Mouse (Mus musculus) liver, adult 2 months (tissue): ENCODE measurements around the gene Mrpl16.

ENCODE experiments used
- CTCF ChIP-seq: fragments of 200-500 bp; IDR thresholded peaks from 2 replicates; pipeline ENCODE4 v1.5.1; 2011; ENCODE audit warnings: low read depth, low read length, control low read depth
- POLR2A ChIP-seq: fragments of 200-500 bp; IDR thresholded peaks from 2 replicates; pipeline ENCODE4 v1.6.1; 2011; ENCODE audit warnings: low read length, control low read depth; ENCODE audit not compliant: insufficient read depth; ENCODE audit errors: extremely low read depth

DNA sequence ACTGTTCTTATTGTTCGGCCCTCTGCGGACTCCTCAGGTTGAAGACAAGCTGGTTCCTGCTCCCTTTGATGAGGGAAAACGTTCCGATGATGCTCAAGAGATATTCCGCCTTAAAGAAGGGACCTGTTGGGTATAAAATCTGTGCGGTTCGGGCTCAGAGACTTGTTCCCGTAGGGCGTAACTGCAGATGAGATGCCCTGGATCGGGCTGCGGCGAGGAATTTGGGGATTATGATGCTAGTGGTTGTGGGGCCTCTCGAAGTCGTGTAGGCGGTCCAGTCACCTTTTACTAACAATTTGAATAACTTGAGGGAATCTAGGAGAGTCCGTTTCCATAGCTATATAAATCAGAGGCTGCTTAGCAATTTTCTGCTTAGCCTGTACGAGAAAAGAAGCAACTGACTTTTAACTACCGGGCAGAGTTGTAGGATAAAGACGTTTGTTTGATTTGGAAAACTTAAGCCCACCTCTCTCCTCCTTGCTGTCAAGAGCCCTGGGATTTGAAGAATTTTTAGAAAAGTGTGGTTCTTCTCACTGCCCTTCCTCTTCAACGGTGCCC lies 49.0 kb downstream of the Mrpl16 start, which contains the start of gene Stx3:
- no peak for TF ChIP-seq CTCF
- TF ChIP-seq POLR2A = no peak
